Mouse (Mus musculus) hindbrain, embryonic 10.5 days (tissue): ENCODE results near the gene Rgs13. TPM values are rescaled to one million over a fixed set of nuclear protein-coding genes. Genes with fewer than 3 reads are reported as not detected.
"Not testable (repeated sequence)": the region's sequence is repeated elsewhere in the genome, so short reads cannot be mapped to it uniquely, and the experiment has no call there.

Experiments used
- DNase-seq: peaks from one replicate; pipeline ENCODE4 v3.0.0-alpha.2; 2017; ENCODE audit warnings: low spot score
- H3K27ac ChIP-seq: fragments of 300-500 bp; sonication (generic); 2 replicates; pipeline ENCODE4 v1.5.1; 2016; ENCODE audit warnings: mild to moderate bottlenecking, moderate library complexity
- H3K27me3 ChIP-seq: fragments of 300-500 bp; sonication (generic); 2 replicates; pipeline ENCODE4 v1.6.1; 2016; ENCODE audit warnings: mild to moderate bottlenecking; ENCODE audit not compliant: poor library complexity, insufficient read depth, severe bottlenecking
- H3K36me3 ChIP-seq: fragments of 300-500 bp; sonication (generic); 2 replicates; pipeline ENCODE4 v1.6.1; 2016; ENCODE audit warnings: mild to moderate bottlenecking, moderate library complexity
- H3K4me1 ChIP-seq: fragments of 300-500 bp; sonication (generic); replicated peaks from 2 replicates; pipeline ENCODE4 v1.6.1; 2016; ENCODE audit warnings: mild to moderate bottlenecking
- H3K4me3 ChIP-seq: fragments of 300-500 bp; sonication (generic); 2 replicates; pipeline ENCODE4 v1.5.1; 2016; ENCODE audit warnings: mild to moderate bottlenecking, moderate library complexity
- H3K9me3 ChIP-seq: fragments of 300-500 bp; sonication (generic); 2 replicates; pipeline ENCODE4 v1.6.1; 2016; ENCODE audit warnings: mild to moderate bottlenecking, moderate library complexity
- WGBS: fragments of 180-500 bp; shearing (Covaris S2); methylation state at CpG from one replicate; pipeline ENCODE4 v1.1.7; 2016; 5-methylcytosine and 5-hydroxymethylcytosine counted together
- polyA plus RNA-seq: library from polyadenylated mRNA; unstranded; fragments of >200 nt; fragmentation: Nextera tagmentation; extraction: Ambion mirVana; gene quantifications from 2 replicates; pipeline ENCODE4 v1.2.1, GENCODE M21; 2016

The Rgs13 gene
- polyA plus RNA-seq, 1 experiment from 2014 or later, result 0.61 TPM

GRCm38 (mm10) chr1:144178281-144178957, 1.2 kb upstream of the Rgs13 start:
- H3K9me3 ChIP-seq, result no peaks in the 10 kb centered on the region
- no peak overlapping the region for H3K4me3 ChIP-seq
- H3K27me3 ChIP-seq, result no peaks in the 10 kb centered on the region; the same call in 1 of the 2 replicates
- WGBS, result 76% methylated on average over 9 of the region's 9 CpGs
- H3K27ac ChIP-seq, result no peak overlapping the region
- peaks cover 16% of the 10 kb centered on the region; the same call in 1 of the 2 replicates for H3K4me1 ChIP-seq
- no peaks in the 10 kb centered on the region for H3K36me3 ChIP-seq
- no peak for DNase-seq

- no peaks in the 10 kb centered on the region; the same call in 1 of the 2 replicates for H3K27me3 ChIP-seq
- no peak overlapping the region for H3K4me3 ChIP-seq
- H3K27ac ChIP-seq, result no peak overlapping the region
- DNase-seq, result no peak
- no peaks in the 10 kb centered on the region for H3K36me3 ChIP-seq
- H3K4me1 ChIP-seq, result peaks cover 16% of the 10 kb centered on the region; the same call in 1 of the 2 replicates
- H3K9me3 ChIP-seq, result no peaks in the 10 kb centered on the region
Observed at GRCm38 (mm10) chr1:144177620-144178019, 448 bp upstream of the Rgs13 start.

- Histone ChIP-seq H3K27ac (no peak overlapping the region), H3K9me3 (no peaks in the 10 kb centered on the region), H3K36me3 (no peaks in the 10 kb centered on the region), H3K4me3 (no peak overlapping the region), H3K27me3 (no peaks in the 10 kb centered on the region; the same call in 1 of the 2 replicates), H3K4me1 (peaks cover 16% of the 10 kb centered on the region; the same call in 1 of the 2 replicates)
- DNase-seq, result no peak
- 94% methylated on average over 6 of the region's 6 CpGs for WGBS
Observed at GRCm38 (mm10) chr1:144174760-144175159, 2.4 kb downstream of the Rgs13 start.

GRCm38 (mm10) chr1:144173568-144174036, 3.6 kb downstream of the Rgs13 start:
- no peak for DNase-seq
- WGBS, result 81% methylated on average over 2 of the region's 2 CpGs
- H3K4me1 ChIP-seq, result peaks cover 16% of the 10 kb centered on the region; the same call in 1 of the 2 replicates
- no peaks in the 10 kb centered on the region for H3K9me3 ChIP-seq
- H3K27me3 ChIP-seq, result no peaks in the 10 kb centered on the region
- no peaks in the 10 kb centered on the region for H3K36me3 ChIP-seq
- H3K4me3 ChIP-seq, result no peak overlapping the region
- no peak overlapping the region for H3K27ac ChIP-seq

- no peaks in the 10 kb centered on the region for H3K27me3 ChIP-seq
- no peaks in the 10 kb centered on the region for H3K36me3 ChIP-seq
- WGBS, result 81% methylated on average over 4 of the region's 4 CpGs
- no peaks in the 10 kb centered on the region for H3K4me1 ChIP-seq
- DNase-seq, result no peak
- no peak overlapping the region for H3K27ac ChIP-seq
- no peak overlapping the region for H3K4me3 ChIP-seq
- no peaks in the 10 kb centered on the region for H3K9me3 ChIP-seq
Observed at GRCm38 (mm10) chr1:144168921-144169320, 8.3 kb downstream of the Rgs13 start.

- no peak for DNase-seq
- H3K9me3 ChIP-seq, result no peaks in the 10 kb centered on the region
- H3K36me3 ChIP-seq, result no peaks in the 10 kb centered on the region
- 85% methylated on average over 1 of the region's 1 CpGs for WGBS
- H3K27ac ChIP-seq, result no peak overlapping the region
- H3K4me1 ChIP-seq, result no peaks in the 10 kb centered on the region
- no peak overlapping the region for H3K4me3 ChIP-seq
- H3K27me3 ChIP-seq, result no peaks in the 10 kb centered on the region
Observed at GRCm38 (mm10) chr1:144167761-144168160, 9.4 kb downstream of the Rgs13 start.

- no peaks in the 10 kb centered on the region for H3K4me1 ChIP-seq
- H3K36me3 ChIP-seq, result no peaks in the 10 kb centered on the region
- no peaks in the 10 kb centered on the region for H3K27me3 ChIP-seq
- no peaks in the 10 kb centered on the region for H3K9me3 ChIP-seq
- H3K27ac ChIP-seq, result no peak overlapping the region
- DNase-seq, result no peak
- no peak overlapping the region for H3K4me3 ChIP-seq
- 75% methylated on average over 5 of the region's 5 CpGs for WGBS
Observed at GRCm38 (mm10) chr1:144166897-144167296, 10.3 kb downstream of the Rgs13 start.

- no peaks in the 10 kb centered on the region for H3K36me3 ChIP-seq
- WGBS, result 99% methylated on average over 2 of the region's 2 CpGs
- H3K27me3 ChIP-seq, result no peaks in the 10 kb centered on the region
- DNase-seq, result no peak
- no peaks in the 10 kb centered on the region for H3K4me1 ChIP-seq
- no peak overlapping the region for H3K4me3 ChIP-seq
- H3K9me3 ChIP-seq, result no peaks in the 10 kb centered on the region
- no peak overlapping the region for H3K27ac ChIP-seq
Observed at GRCm38 (mm10) chr1:144166275-144166674, 10.9 kb downstream of the Rgs13 start.

GRCm38 (mm10) chr1:144152526-144152925, 24.6 kb downstream of the Rgs13 start:
- H3K36me3 ChIP-seq, result no peaks in the 10 kb centered on the region
- no peak overlapping the region for H3K27ac ChIP-seq
- H3K9me3 ChIP-seq, result no peaks in the 10 kb centered on the region
- no peaks in the 10 kb centered on the region for H3K4me1 ChIP-seq
- DNase-seq, result no peak
- no peak overlapping the region for H3K4me3 ChIP-seq
- H3K27me3 ChIP-seq, result no peaks in the 10 kb centered on the region
- 53% methylated on average over 1 of the region's 1 CpGs for WGBS

GRCm38 (mm10) chr1:144152184-144152525, 25.0 kb downstream of the Rgs13 start:
- no peaks in the 10 kb centered on the region for H3K36me3 ChIP-seq
- H3K27me3 ChIP-seq, result no peaks in the 10 kb centered on the region
- DNase-seq, result no peak
- no peaks in the 10 kb centered on the region for H3K9me3 ChIP-seq
- H3K27ac ChIP-seq, result no peak overlapping the region
- WGBS, result 83% methylated on average over 1 of the region's 1 CpGs
- H3K4me1 ChIP-seq, result no peaks in the 10 kb centered on the region
- no peak overlapping the region for H3K4me3 ChIP-seq

GRCm38 (mm10) chr1:144151401-144152183, 25.6 kb downstream of the Rgs13 start:
- no peaks in the 10 kb centered on the region for H3K4me1 ChIP-seq
- DNase-seq, result no peak
- 80% methylated on average over 5 of the region's 5 CpGs for WGBS
- no peaks in the 10 kb centered on the region for H3K27me3 ChIP-seq
- H3K27ac ChIP-seq, result no peak overlapping the region
- no peaks in the 10 kb centered on the region for H3K36me3 ChIP-seq
- no peaks in the 10 kb centered on the region for H3K9me3 ChIP-seq
- H3K4me3 ChIP-seq, result no peak overlapping the region

GRCm38 (mm10) chr1:144149997-144150396, 27.2 kb downstream of the Rgs13 start:
- H3K27ac ChIP-seq, result no peak overlapping the region
- H3K4me1 ChIP-seq, result no peaks in the 10 kb centered on the region

GRCm38 (mm10) chr1:144141398-144141797, 35.8 kb downstream of the Rgs13 start:
- WGBS, result 90% methylated on average over 2 of the region's 2 CpGs
- not testable (repeated sequence) for H3K9me3 ChIP-seq, H3K27me3 ChIP-seq, H3K4me1 ChIP-seq, H3K36me3 ChIP-seq, H3K4me3 ChIP-seq, DNase-seq, H3K27ac ChIP-seq

More at GRCm38 (mm10) chr1:144149997-144150396, 27.2 kb downstream of the Rgs13 start:
- Histone ChIP-seq H3K27me3 (no peaks in the 10 kb centered on the region), H3K9me3 (no peaks in the 10 kb centered on the region), H3K4me3 (no peak overlapping the region), H3K36me3 (no peaks in the 10 kb centered on the region)
- DNase-seq, result no peak
- 85% methylated on average over 3 of the region's 3 CpGs for whole genome bisulfite sequencing
